Mouse (Mus musculus) 416B (cell line): ENCODE data around the gene Ugt1a8.
"Not testable (repeated sequence)": the region's sequence is repeated elsewhere in the genome, so short reads cannot be mapped to it uniquely, and the experiment has no call there.

Source experiments
- DNase-seq: peaks from one replicate; pipeline ENCODE4 v3.0.0; 2011; ENCODE audit warnings: low read depth

The Ugt1a8 gene

DNA sequence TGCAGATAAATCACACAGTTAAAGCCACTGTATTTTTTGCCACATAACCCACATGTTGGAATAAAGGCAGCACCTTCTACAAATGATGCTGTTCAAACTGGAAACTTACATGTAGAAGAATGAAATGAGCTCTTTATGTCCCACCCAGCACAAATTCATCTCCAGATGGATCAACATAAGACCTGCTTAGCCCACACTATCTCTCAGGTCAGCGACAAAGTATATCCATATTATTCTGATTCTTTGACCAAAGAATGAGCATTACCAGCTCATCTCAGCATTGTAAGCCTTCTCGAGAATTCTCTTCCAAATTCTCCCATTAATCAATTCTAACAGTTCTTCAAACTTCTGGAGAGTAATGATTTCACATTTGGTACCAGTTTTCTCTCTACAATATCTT lies 134.6 kb downstream of the Ugt1a8 start:
- no peak for DNase-seq

GRCm38 (mm10) chr1:88223011-88223515 lies 135.4 kb downstream of the Ugt1a8 start:
- DNase-seq = not testable (repeated sequence)

DNA sequence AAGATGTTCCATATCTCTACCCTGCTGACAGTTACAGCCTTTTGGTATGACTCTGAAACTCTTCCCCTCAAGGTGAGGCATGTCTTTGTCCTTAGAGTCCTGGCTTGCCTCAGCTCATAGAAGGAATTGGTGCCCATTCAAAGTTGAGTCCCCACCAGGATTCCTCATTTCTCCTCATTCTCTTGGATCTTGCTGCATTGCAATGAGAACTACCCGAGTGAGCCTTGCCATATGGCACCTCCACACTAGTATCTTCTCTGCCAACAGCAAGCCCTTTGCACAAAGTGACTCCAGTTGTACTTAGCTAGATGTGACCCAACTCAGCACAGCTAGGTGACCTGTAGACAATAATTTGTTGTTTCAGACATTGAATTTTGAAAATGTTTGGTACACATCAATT lies 136.0 kb downstream of the Ugt1a8 start:
- no peak for DNase-seq

DNA sequence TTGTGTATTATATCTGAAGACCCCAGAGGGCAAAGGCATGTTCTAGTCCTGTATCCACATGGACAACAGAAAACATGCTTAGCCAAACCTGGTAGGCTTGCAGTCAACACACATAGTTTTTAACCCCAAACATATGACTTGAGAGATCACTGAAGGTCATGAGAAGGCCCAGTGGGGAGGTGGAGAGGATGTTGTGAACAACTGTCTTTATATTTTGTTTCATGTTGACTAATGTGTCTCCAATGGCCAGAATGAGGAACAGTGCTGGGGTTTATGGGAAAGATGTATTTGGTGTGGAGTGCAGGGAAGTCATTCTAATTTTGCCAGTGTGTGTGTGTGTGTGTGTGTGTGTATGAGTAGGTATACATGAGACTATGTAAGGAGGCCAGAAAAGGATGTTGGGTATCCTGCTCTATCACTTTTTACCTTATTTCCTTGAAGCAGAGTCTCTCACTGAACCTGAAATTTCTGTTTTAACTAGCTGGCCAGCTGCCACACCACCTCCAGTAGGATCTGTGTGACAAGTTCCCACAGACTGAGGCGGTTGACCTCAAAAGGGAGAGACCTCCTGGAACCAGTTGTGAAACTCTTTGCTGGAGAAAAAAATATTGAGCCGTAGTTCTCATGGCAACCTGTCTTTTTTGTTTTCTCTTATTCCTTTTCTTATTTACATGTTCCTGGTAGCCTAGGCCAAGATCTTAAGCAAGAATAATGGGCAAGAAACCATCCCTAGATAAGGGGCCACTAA lies 136.6 kb downstream of the Ugt1a8 start:
- DNase-seq = no peak

DNA sequence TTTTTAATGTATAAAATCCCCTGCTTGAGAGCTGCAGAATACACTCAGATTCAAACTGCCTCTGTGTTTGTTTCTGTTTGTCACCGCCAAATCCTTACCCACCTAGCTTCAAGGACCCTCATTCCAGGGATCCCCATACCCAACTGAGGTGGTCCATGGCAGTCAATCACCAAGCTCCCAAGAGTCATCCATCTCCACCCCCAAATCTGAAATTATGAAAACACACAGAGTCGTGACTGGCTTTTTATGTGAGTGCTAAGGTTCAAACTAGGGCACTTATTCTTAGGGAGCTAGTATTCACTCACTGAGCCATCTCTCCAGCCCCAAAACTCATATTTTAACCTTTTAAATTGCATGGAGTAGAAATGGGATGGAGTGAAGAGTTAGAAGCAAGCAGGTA lies 137.7 kb downstream of the Ugt1a8 start:
- not testable (repeated sequence) for DNase-seq

DNA sequence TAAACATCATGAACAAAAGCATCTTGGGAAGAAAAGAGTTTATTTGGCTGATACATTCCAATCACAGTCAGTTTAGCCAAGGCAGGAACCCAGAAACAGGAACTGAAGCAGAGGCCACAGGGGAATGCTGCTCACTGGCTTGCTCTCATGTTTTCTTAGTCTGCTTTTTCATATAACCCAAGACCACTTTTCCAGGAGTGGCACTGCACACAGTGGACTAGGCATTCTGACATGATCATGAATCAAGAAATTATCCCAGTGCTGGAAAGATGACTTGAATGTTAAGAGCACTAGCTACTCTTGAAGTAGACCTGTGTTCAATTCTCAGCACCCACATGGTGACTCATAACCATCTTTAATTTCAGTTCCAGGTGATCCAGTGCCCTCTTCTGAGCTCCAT lies 138.1 kb downstream of the Ugt1a8 start:
- DNase-seq = no peak

DNA sequence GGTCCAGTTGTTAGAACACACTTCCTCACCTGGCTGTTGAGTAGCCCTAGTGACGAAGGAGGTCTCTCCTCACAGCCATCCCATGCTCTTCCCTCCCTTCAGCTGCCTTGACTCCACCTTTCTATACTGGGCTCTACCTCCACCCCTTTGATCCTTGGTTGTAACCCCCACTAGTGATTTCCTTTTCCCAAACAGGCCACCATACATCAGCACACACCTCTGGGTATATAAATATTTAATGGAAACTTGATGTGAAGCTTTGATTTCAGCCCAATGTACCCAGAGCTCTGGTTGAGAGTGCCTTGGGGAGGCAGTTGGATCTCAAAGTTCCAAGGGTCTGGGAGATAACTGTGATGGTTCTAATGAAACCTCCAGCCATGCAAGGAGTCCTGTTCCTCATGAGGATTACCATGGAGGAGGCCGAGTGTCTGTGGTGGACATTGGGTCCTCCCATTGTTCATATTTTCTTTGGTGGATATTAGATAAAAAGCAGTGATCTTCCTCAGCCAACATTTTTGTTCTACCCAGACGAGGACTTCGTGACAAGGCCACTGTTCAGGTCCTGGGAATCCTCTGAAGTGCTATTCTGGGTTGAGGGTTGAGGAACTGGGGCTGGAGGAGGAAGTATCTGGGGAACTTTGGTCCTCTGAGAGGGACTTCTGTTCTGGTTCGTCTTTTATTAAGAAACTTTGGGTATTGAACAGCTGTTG lies 139.2 kb downstream of the Ugt1a8 start, which contains the start of gene Mroh2a:
TSS of gene Mroh2a (plus strand) at position 317 of the 710 bp plus-strand sequence.
- no peak for DNase-seq

DNA sequence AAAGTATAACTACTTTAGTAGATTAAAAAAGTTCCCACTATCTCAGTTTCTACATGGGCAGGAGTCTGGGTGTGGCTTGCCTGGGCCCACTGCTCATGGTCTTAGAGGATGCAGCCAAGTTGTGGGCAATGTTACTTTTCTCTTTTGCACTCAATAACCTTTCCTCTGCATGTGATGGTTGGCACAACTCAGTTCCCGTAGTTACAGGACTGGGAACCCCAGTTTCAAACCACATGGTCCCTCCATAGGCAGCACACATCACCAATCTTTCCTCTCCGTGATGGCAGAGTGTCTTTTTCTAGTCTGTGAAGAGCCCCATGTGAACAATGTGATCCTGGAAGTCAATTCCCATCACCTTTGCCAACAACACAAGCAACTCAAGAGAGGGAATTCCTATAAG lies 139.9 kb downstream of the Ugt1a8 start:
- no peak for DNase-seq

DNA sequence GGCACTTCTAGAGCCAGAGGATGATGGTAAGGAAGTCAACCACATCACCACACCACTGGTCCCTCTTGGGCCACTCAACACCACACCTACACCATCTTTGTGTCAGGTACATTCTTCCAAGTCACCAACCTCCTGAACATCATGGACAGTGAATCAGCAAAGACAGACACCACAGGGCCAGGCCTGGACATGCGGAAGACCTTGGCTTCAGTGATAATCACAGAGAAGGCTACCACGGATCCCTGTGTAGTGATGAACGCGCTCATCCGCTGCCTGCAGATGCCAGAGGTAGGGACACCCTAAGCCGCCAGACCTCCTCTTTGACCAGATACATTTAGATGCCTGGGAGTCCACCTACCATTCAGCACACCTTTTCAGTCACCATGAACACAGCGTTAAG lies 140.5 kb downstream of the Ugt1a8 start:
- DNase-seq = no peak

DNA sequence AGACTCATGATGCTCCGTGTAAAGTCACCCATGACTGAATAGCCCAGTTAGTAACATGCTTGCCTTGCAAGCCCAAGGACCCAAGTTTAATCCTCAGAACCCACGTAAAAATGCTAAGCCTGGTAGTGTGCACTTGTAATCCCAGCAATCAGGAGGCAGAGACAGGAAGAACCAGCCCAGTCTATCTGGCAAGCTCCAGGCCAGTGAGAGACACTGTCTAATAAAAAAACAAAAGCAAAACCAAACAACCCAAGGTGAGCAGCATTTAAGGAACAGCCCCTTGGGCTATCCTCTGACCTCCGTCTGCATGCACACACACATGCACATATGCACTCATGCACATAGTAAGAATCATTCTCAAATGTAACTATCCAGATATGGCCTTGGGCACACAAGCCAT lies 142.0 kb downstream of the Ugt1a8 start:
- DNase-seq = no peak

DNA sequence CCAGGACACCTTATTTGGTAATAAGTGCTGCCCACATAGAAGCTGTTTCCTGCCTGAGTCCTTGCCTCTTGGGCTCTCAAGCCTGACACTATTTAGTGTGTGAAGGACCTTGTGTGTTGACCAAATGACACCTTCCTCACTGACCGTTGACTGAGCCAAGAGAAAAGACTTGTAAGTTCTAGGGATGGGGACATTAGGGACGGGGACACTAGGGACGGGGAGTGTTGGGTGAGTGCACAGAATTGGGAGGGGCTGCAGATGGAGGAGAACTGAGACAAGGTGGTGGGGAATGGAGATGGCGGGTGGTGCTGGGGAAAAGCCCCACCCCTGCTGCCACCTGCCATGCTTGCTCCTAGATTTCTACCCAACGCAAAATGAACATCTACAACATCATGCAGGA lies 142.4 kb downstream of the Ugt1a8 start:
- DNase-seq = no peak

DNA sequence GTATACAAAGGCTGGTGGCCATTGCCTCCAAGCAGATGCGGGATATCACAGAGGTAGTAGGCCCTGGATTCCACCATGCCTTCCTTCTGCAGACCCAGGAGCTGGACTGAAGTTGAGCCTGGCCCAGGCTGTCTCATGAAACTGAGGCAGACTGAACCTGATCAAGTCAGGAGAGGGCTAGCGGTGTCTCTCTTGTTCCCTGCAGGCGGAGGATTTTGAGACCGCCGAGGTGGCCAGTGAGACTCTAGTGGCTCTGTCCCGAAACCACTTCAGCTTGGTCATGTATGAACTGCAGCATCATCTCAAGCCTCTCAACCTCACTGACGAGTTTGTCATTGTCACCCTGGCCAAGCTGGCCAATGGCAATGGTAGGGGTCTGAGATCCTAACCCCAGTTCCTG lies 142.8 kb downstream of the Ugt1a8 start:
- DNase-seq = no peak

- DNase-seq = no peak
These were observed 143.6 kb downstream of the Ugt1a8 start for GRCm38 (mm10) chr1:88230981-88231802.

DNA sequence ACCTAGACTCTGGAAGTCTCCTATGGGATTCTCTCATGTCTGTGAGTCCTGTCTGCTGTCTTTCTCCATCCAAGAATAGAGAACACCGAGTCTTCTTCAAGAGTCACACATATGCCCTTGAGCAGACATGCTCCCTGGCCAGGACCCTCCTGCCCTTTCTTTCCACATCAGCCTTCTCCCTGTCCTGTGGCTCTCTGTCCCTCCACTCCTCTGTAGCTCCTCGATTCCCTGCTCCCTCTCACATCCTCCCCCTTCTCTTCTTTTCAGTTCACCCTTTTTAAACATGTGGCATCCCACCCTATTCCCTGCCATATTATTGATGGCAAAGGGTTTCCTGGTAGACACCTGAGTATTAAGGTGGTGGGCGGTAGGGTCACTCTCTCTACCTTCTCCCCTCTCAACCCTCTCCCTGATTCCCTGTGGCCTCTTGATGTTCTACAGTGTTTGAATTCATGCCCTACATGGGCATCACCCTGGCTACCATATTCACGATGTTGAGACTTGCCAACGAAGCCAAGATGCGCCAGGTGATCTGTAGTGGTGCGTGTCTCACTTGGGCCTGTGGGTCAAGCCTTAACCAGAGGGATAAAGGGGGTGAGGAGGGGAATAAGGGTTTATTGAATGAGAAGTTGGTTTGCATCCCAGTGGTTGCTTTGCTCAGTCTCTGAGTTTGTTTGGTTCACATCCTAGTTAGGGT lies 144.3 kb downstream of the Ugt1a8 start:
- DNase-seq = no peak

DNA sequence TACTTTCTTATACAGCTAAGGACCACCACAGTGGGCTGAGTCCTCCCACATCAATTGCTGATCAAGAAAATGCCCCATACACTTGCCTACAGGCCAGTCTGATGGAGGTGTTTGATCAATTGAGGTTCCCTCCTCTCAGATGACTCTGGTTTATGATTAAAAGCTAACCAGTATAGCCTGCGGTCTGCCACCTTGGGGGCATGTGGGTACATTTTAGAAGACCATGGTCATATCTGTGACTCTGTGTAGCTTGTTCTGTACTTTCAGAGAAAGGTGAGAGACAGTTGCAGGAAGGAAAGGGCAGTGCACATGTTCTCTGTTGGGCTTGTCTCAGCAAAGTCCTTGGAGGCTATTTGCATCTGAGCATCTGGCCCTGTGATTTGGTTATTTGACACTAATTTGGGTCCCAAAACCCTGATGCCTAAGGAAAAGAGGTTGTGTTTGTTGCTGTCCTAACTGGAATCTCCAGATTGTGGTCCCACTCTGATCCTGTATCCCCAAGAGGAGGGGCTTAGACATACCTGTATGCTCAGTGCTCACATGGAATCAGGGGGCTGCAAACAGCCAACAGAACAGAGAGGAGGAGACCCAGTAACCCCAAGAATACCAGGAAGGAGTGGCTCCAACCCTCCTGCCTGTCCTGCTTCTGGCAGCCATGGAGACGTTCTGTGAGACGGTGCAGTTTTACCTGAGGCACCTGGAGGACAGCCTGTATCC lies 145.2 kb downstream of the Ugt1a8 start:
- no peak for DNase-seq

DNA sequence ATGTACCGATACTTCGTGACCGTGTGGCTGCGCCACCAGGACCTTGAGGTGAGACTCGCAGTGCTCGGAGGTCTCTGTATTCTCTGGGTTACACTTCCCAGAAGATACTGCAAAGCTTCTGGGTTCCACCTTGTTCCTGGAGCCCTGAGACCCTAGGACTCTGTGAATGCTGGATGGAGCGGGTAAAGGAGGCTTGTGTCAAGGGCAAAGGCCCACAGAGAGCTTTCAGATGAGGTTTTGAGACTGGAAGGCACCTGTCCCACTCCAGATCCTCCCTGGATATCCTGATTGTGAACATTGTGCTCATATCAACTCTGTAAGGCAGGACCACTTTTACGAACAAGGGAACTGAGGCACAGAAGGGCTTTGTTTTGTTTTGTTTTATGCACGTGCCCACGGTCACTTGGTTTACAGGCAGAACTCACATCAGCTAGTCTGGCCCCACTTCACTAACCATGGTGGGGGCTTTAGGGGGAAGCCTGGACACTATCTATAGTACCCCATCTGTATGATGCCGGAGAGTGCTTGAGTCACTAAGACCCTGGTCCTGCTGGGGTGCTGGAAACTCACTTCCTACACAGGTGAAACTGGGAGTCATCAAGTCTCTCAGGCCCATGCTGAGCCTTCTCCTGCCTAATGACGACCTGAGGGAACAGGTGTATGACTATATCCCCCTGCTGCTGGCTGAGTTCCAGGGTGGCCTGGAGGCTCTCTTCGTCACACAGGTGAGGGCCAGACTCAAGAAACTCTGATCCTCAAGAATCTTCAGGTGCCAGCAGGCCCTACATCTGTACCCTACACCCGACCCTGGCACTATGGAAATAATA lies 146.0 kb downstream of the Ugt1a8 start:
- no peak for DNase-seq

DNA sequence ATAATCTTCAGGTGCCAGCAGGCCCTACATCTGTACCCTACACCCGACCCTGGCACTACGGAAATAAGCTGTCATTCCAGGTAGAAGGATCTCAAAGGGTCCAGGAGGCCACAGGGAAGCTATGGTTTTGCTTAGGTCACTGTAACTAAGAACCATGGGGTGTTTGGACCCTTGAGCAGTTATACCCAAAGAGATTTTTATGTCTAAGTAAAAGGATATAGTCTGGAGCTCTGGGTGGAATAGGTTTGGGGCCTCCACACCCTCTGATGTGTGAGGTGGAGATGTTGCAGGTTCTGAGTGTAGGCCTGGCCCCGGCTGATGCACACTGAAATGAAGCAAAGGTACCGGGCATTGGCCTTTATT lies 146.6 kb downstream of the Ugt1a8 start:
- no peak for DNase-seq

DNA sequence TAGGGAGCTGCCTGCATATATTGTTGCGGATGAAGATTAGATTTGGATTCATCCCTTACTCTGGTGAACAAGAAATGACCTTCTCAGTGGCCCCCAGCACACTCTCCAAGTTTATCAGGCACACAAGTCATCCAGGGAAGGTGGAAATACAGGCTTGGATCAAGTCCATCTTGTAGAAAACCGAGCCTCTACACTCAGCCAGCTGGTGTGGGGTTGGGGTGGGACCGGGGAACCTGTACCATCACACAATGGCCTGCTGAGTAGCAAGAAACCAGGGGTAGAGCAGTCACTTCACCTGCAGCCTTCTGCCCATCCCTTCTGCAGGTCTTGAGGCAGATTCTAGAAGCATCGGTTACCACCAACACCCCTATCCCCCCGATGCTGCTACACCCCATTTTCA lies 147.0 kb downstream of the Ugt1a8 start:
- no peak for DNase-seq

DNA sequence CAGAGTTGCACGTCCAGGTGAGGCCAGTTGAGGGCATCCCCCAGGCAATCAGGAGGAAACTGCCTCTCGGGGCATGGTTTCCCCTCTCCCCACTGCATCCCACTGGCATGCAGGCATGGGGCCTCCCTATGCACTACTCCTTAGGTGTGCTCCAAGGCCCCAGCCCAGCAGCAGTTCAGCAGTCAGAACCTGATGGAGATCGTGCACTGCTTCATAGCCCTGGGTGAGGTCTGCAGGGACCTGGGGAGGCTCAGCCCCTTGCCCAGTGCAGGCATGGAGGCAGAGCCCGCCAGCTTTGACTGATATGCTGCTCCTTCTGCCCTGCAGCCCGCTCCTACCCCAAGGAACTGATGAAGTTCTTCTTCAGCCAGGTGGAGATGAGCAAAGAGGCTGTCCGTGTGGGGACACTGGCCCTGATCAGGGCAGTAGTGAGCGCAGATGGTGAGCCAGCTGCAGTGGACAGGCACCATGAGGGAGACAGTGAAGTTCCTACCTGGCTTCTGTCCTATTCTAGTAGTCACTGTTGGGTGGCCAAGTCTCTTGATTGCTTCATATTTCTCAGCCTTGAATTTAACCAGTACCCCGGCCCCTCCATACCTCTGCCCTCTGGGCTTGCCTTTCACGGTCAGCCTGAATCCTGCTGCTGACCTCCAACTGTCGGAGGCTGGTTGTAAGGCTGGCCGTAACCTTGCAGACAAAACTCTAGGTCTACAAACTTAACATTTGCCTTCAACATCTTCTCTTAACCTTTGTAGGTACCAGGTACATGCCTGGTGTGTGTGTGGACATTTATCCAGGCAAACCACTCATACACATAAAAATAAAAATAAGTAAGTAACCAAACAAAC lies 147.7 kb downstream of the Ugt1a8 start:
- no peak for DNase-seq
